Mouse (Mus musculus): ENCODE data around the gene Kbtbd13.
A peak's percentile ranks its signal among the peaks of the same experiment; 100 is the strongest.
"Not testable (repeated sequence)": the region's sequence is repeated elsewhere in the genome, so short reads cannot be mapped to it uniquely, and the experiment has no call there.

DNA sequence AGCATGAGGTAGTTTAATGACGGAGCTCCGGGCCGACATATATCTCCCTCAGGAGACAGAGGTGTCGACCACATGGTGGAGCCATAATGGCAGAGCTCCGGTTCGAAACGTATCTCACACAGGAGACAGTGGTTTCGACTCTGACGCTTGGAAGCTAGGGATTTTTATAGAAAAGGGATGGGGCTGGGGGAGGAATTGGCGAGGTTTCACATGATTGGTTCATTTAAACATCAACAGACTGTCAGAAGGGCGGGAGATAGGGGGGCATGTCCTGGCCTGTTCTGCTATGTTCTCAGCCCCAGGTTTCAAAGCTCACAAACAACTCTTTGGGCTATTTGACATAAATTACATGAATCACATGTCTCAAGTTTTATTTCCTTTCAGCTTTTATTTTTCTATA lies 46.0 kb downstream of the Kbtbd13 start:
- 0 out of 2 replicates have a peak, but pooled peaks have one; percentile 18 for TF ChIP-seq POLR2A (IDR thresholded peaks at IDR 0.05; ENCODE audit: low read depth, low read length)
- TF ChIP-seq CTCF (IDR thresholded peaks at IDR 0.05; ENCODE audit: borderline replicate concordance, insufficient read depth, low read length): not testable (repeated sequence)

All from embryonic fibroblast, embryonic 13.5 days (primary cell).